Mouse (Mus musculus) forebrain, embryonic 15.5 days (tissue): Measurements from ENCODE around the gene Spag16. TPM values are rescaled to one million over a fixed set of nuclear protein-coding genes. Genes with fewer than 3 reads are reported as not detected.
A peak's percentile ranks its signal among the peaks of the same experiment; 100 is the strongest.

ENCODE experiments used
- ATAC-seq: fragments of 200-750 bp; cut with Nextera tagmentation; replicated peaks from 2 replicates; pipeline ENCODE4 v1.8.0; 2017; ENCODE audit warnings: mild to moderate bottlenecking, moderate TSS enrichment, moderate library complexity
- H3K27ac ChIP-seq: fragments of 300-500 bp; sonication (generic); replicated peaks from 2 replicates; pipeline ENCODE4 v1.5.1; 2015; ENCODE audit warnings: mild to moderate bottlenecking, inconsistent platforms
- H3K27me3 ChIP-seq: fragments of 300-500 bp; sonication (generic); 2 replicates; pipeline ENCODE4 v1.6.1; 2015; ENCODE audit warnings: inconsistent platforms
- H3K36me3 ChIP-seq: fragments of 300-500 bp; sonication (generic); 2 replicates; pipeline ENCODE4 v1.6.1; 2015; ENCODE audit warnings: mild to moderate bottlenecking, inconsistent platforms
- H3K4me1 ChIP-seq: fragments of 300-500 bp; sonication (generic); 2 replicates; pipeline ENCODE4 v1.6.1; 2015; ENCODE audit warnings: inconsistent platforms
- H3K4me2 ChIP-seq: fragments of 300-500 bp; sonication (generic); replicated peaks from 2 replicates; pipeline ENCODE4 v1.6.1; 2015; ENCODE audit warnings: mild to moderate bottlenecking, inconsistent platforms
- H3K4me3 ChIP-seq: fragments of 300-500 bp; sonication (generic); 2 replicates; pipeline ENCODE4 v1.5.1; 2015; ENCODE audit warnings: mild to moderate bottlenecking, inconsistent platforms
- H3K9ac ChIP-seq: fragments of 300-500 bp; sonication (generic); replicated peaks from 2 replicates; pipeline ENCODE4 v1.6.1; 2015; ENCODE audit warnings: mild to moderate bottlenecking, inconsistent platforms
- H3K9me3 ChIP-seq: fragments of 300-500 bp; sonication (generic); 2 replicates; pipeline ENCODE4 v1.6.1; 2016; ENCODE audit warnings: inconsistent platforms
- WGBS: fragments of 180-500 bp; shearing (Covaris S2); methylation state at CpG from one replicate; pipeline ENCODE4 v1.1.7; 2015; ENCODE audit warnings: mixed read lengths; 5-methylcytosine and 5-hydroxymethylcytosine counted together
- polyA plus RNA-seq: library from polyadenylated mRNA; unstranded; fragments of >200 nt; fragmentation: Nextera tagmentation; extraction: Ambion mirVana; gene quantifications from 2 replicates; pipeline ENCODE4 v1.2.1, GENCODE M21; 2015

The Spag16 gene
- polyA plus RNA-seq, 1 experiment from 2014 or later: 1.6 TPM

GRCm38 (mm10) chr1:70621805-70622204 lies 795.0 kb downstream of the Spag16 start:
- no peak overlapping the region for H3K27ac ChIP-seq
- no peak overlapping the region for H3K4me2 ChIP-seq
- WGBS: 94% methylated on average over 3 of the region's 3 CpGs
- H3K36me3 ChIP-seq: no peaks in the 10 kb centered on the region
- H3K4me3 ChIP-seq: no peak overlapping the region
- H3K9me3 ChIP-seq: no peaks in the 10 kb centered on the region
- H3K27me3 ChIP-seq: no peaks in the 10 kb centered on the region
- H3K4me1 ChIP-seq: no peaks in the 10 kb centered on the region
- ATAC-seq: no peak
- no peak overlapping the region for H3K9ac ChIP-seq

DNA sequence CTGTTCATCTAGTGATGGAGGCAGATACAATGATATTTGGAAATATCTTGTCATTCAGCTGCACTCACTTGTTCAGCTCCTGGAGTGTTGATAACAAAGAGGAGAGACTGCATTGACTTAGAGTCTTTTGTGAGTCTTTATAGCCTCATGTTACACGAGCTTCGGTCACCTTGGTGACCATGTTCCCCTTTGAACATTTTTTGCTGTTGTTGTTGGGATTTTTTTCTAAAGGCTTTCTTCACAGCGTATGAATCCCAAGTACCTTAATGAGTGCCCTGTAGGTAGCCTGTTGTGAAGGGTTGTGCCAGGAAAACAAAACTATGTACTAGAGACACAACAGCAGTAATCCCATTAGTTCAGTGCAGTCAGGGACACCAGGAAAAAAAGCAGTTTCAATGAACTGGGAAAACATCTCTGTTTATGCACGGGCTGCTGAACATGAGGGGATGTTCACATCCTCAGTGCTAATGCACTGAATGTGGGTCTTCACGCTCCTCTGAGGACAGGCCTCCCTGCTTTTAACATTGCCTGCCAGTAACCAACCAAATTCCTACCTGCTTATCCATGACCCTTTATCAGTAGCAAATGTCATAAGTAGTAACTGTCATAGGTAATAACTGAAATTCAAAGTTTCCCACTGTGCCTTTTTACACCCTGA lies 798.2 kb downstream of the Spag16 start:
- WGBS: 4% methylated on average over 5 of the region's 5 CpGs
- Histone ChIP-seq H3K4me3 (no peak overlapping the region), H3K4me2 (no peak overlapping the region), H3K36me3 (no peaks in the 10 kb centered on the region), H3K27ac (no peak overlapping the region), H3K27me3 (no peaks in the 10 kb centered on the region), H3K4me1 (no peaks in the 10 kb centered on the region), H3K9ac (no peak overlapping the region), H3K9me3 (no peaks in the 10 kb centered on the region)
- ATAC-seq: 0 out of 2 replicates have a peak, but pooled peaks have one; percentile 23

DNA sequence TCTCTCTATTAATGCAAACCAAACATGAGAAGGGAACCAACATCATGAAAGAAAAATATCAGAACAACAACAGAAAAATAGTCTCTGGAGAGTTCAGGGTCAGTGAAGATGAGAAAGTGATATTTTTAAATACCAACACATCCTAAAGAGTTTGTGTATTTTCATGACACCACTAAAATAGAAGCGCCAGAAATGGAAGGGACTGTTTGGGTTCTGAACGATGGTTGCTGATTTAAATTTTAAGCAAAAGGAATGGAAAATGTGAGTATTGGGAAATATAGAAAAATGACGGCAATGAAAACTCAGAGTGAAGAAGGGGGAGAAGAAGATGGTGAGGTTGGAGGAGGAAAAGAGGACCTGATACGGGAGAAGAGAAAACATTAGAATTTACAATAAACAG lies 825.9 kb downstream of the Spag16 start:
- no peak for ATAC-seq
- Histone ChIP-seq H3K9ac (no peak overlapping the region), H3K9me3 (no peaks in the 10 kb centered on the region), H3K36me3 (no peaks in the 10 kb centered on the region), H3K27me3 (no peaks in the 10 kb centered on the region), H3K4me1 (no peaks in the 10 kb centered on the region), H3K27ac (no peak overlapping the region), H3K4me2 (no peak overlapping the region), H3K4me3 (no peak overlapping the region)
- WGBS: 89% methylated on average over 4 of the region's 4 CpGs

DNA sequence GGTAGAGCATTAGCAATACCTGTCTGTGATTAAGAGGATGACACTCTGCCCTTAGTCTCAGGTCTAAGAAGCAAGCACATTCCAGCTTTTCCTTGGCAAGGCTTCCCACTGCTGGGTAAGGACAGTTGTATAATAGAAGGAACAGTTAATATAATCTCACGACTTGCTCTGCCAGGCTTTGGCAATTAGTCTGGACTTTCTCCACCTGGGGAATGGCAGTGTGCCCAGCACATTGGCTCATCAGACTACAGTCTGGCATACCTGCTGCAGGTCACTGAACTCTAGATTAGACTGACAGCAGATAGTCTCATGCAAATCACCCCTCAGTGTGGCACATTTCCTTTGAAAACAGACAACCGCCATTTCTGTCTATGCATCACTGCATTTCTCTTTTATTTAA lies 865.8 kb downstream of the Spag16 start:
- H3K4me2 ChIP-seq: no peak overlapping the region
- H3K36me3 ChIP-seq: no peaks in the 10 kb centered on the region
- H3K9me3 ChIP-seq: no peaks in the 10 kb centered on the region
- no peaks in the 10 kb centered on the region for H3K4me1 ChIP-seq
- WGBS: 60% methylated on average over 2 of the region's 2 CpGs
- no peak overlapping the region for H3K27ac ChIP-seq
- no peak overlapping the region for H3K9ac ChIP-seq
- ATAC-seq: no peak
- no peaks in the 10 kb centered on the region for H3K27me3 ChIP-seq
- H3K4me3 ChIP-seq: no peak overlapping the region

GRCm38 (mm10) chr1:70700270-70700669 lies 873.5 kb downstream of the Spag16 start:
- WGBS: 79% methylated on average over 5 of the region's 5 CpGs

GRCm38 (mm10) chr1:70703934-70704333 lies 877.2 kb downstream of the Spag16 start:
- WGBS: 81% methylated on average over 3 of the region's 3 CpGs
- Histone ChIP-seq H3K9ac (no peak overlapping the region), H3K27ac (no peak overlapping the region), H3K27me3 (no peaks in the 10 kb centered on the region), H3K9me3 (no peaks in the 10 kb centered on the region), H3K4me2 (no peak overlapping the region), H3K4me1 (no peaks in the 10 kb centered on the region), H3K4me3 (no peak overlapping the region), H3K36me3 (no peaks in the 10 kb centered on the region)
- no peak for ATAC-seq

More at GRCm38 (mm10) chr1:70700270-70700669, 873.5 kb downstream of the Spag16 start:
- ATAC-seq: no peak
- Histone ChIP-seq H3K36me3 (no peaks in the 10 kb centered on the region), H3K9ac (no peak overlapping the region), H3K27me3 (no peaks in the 10 kb centered on the region), H3K4me1 (no peaks in the 10 kb centered on the region), H3K9me3 (no peaks in the 10 kb centered on the region), H3K4me2 (no peak overlapping the region), H3K27ac (no peak overlapping the region), H3K4me3 (no peak overlapping the region)

- H3K9me3 ChIP-seq: no peaks in the 10 kb centered on the region
- H3K9ac ChIP-seq: no peak overlapping the region
- ATAC-seq: no peak
- no peaks in the 10 kb centered on the region for H3K36me3 ChIP-seq
- WGBS: 80% methylated on average over 3 of the region's 3 CpGs
- H3K4me1 ChIP-seq: no peaks in the 10 kb centered on the region
- no peak overlapping the region for H3K4me2 ChIP-seq
- H3K27me3 ChIP-seq: no peaks in the 10 kb centered on the region
- no peak overlapping the region for H3K4me3 ChIP-seq
- H3K27ac ChIP-seq: no peak overlapping the region
Observed at GRCm38 (mm10) chr1:70705821-70706220, 879.1 kb downstream of the Spag16 start.

DNA sequence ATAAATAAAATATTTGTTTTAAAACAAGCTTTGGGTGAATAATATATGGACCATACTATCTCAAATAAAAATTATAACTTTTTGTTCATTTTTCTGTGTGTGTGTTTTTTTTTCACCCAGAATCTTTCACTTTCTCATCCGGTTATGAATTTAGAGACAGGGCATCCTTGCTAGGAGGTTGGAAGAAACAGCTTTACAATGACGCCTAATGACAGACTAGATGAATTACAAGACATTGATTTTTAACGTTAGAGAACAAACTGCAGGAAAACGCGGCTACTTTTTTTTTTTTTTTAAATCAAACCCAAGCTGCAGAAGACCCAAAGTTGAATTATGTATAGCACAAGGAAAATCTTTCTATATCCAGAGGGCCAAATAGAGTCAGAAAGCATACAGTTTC lies 898.3 kb downstream of the Spag16 start:
- no peaks in the 10 kb centered on the region for H3K4me1 ChIP-seq
- no peaks in the 10 kb centered on the region for H3K36me3 ChIP-seq
- ATAC-seq: no peak
- H3K4me2 ChIP-seq: peak overlapping the region; percentile 44
- H3K27me3 ChIP-seq: no peaks in the 10 kb centered on the region
- H3K9me3 ChIP-seq: no peaks in the 10 kb centered on the region
- 0 out of 2 replicates have a peak overlapping the region, but pooled peaks have one; percentile 39 for H3K9ac ChIP-seq
- peak overlapping the region; percentile 38 for H3K4me3 ChIP-seq
- no peak overlapping the region for H3K27ac ChIP-seq
- WGBS: 46% methylated on average over 5 of the region's 5 CpGs

GRCm38 (mm10) chr1:70725655-70726066 lies 898.9 kb downstream of the Spag16 start, which contains the start of gene Vwc2l:
TSS of gene Vwc2l (plus strand) at chr1:70725715.
- Histone ChIP-seq H3K36me3 (no peaks in the 10 kb centered on the region), H3K27me3 (no peaks in the 10 kb centered on the region), H3K9me3 (no peaks in the 10 kb centered on the region), H3K9ac (peak within 1 kb of the TSS; percentile 39), H3K4me2 (peak within 1 kb of the TSS; percentile 44), H3K4me3 (peak within 1 kb of the TSS; percentile 38), H3K27ac (0 out of 2 replicates have a peak within 1 kb of the TSS, but pooled peaks have one; percentile 21), H3K4me1 (no peaks in the 10 kb centered on the region)
- 5% methylated on average over 13 of the region's 13 CpGs for WGBS
- peak; percentile 67 for ATAC-seq

Other genes with a start within 250 kb of the Spag16 start
- gene Ikzf2, start 139.7 kb upstream of the Spag16 start, polyA plus RNA-seq: 4.7 and 4.9 TPM in 2 replicates